Mouse (Mus musculus) bone marrow macrophage, adult 2 months (primary cell): ENCODE measurements around the gene Gsdmc3. TPM values are rescaled to one million over a fixed set of nuclear protein-coding genes. Genes with fewer than 3 reads are reported as not detected.

Experiments
- polyA plus RNA-seq: library from polyadenylated mRNA; stranded (reverse); fragments of >200 nt; gene quantifications from 2 replicates; pipeline ENCODE4 v1.2.4, GENCODE M21; 2012; ENCODE audit not compliant: missing spikeins, insufficient read depth, insufficient read length

The Gsdmc3 gene
- polyA plus RNA-seq, 1 experiment: not detected

Other genes starting within 250 kb of the Gsdmc3 start
- gene Gsdmc2, start 33.4 kb downstream of the Gsdmc3 start, polyA plus RNA-seq: not detected in 2 replicates
- gene Gsdmc4, start 33.7 kb upstream of the Gsdmc3 start, polyA plus RNA-seq: 0.28 TPM in 1 of 2 replicates, not detected in the other
- 203 and 227 TPM in 2 replicates for gene Fam49b, start 181.9 kb upstream of the Gsdmc3 start, polyA plus RNA-seq